Mouse (Mus musculus) adrenal gland, postnatal 36 days (tissue): ENCODE measurements at regions not wholly inside any gene's neighbourhood (a gene's known extent, or its start where the extent isn't known, plus 50 kb on each side); places are given as distances from the start of the nearest gene placed in this dataset.

Experiments
- DNase-seq, 2 experiments: peaks; one replicate each; pipeline ENCODE4 v3.0.0; 2021; ENCODE audit warnings: mixed read lengths in 1 of 2

- DNase-seq: no peak
These were observed 154.6 kb upstream of the Mvb12b start for GRCm38 (mm10) chr2:34042336-34042735.

- no peak for DNase-seq
These were observed 151.2 kb upstream of the Mvb12b start for GRCm38 (mm10) chr2:34038982-34039381.

GRCm38 (mm10) chr2:34033212-34033611 is 145.5 kb upstream of the Mvb12b start:
- DNase-seq: no peak

- no peak for DNase-seq
These were observed 143.7 kb upstream of the Mvb12b start for GRCm38 (mm10) chr2:34031421-34031820.

GRCm38 (mm10) chr2:34031001-34031412 is 143.3 kb upstream of the Mvb12b start:
- DNase-seq: peak; percentile 27 to 34

GRCm38 (mm10) chr2:34027445-34027844 is 139.7 kb upstream of the Mvb12b start:
- no peak for DNase-seq

GRCm38 (mm10) chr2:34026566-34027360 is 139.0 kb upstream of the Mvb12b start:
- no peak for DNase-seq

- peak; percentile 40 to 57 for DNase-seq
These were observed 138.1 kb upstream of the Mvb12b start for GRCm38 (mm10) chr2:34025715-34026360.

- DNase-seq: no peak
These were observed 129.4 kb upstream of the Mvb12b start for GRCm38 (mm10) chr2:34017142-34017453.

GRCm38 (mm10) chr2:34016350-34017141 is 128.8 kb upstream of the Mvb12b start:
- DNase-seq: no peak

- peak in 1 of 2 experiments; percentile 13 for DNase-seq
These were observed 127.9 kb upstream of the Mvb12b start for GRCm38 (mm10) chr2:34015640-34015995.

- no peak for DNase-seq
These were observed 127.3 kb upstream of the Mvb12b start for GRCm38 (mm10) chr2:34014868-34015639.

GRCm38 (mm10) chr2:34010166-34010565 is 122.4 kb upstream of the Mvb12b start:
- DNase-seq: no peak

GRCm38 (mm10) chr2:34007916-34008315 is 120.2 kb upstream of the Mvb12b start:
- no peak for DNase-seq

- DNase-seq: no peak
These were observed 109.4 kb upstream of the Mvb12b start for GRCm38 (mm10) chr2:33997106-33997505.

- DNase-seq: no peak
These were observed 108.6 kb upstream of the Mvb12b start for GRCm38 (mm10) chr2:33996331-33996730.

- no peak for DNase-seq
These were observed 103.6 kb upstream of the Mvb12b start for GRCm38 (mm10) chr2:33991299-33991698.

- no peak for DNase-seq
These were observed 103.0 kb upstream of the Mvb12b start for GRCm38 (mm10) chr2:33990711-33991110.

GRCm38 (mm10) chr2:33989555-33990370 is 102.0 kb upstream of the Mvb12b start:
- DNase-seq: no peak

GRCm38 (mm10) chr2:33986420-33986819 is 98.7 kb upstream of the Mvb12b start:
- peak in 1 of 2 experiments; percentile 26 for DNase-seq

GRCm38 (mm10) chr2:33985316-33985715 is 97.6 kb upstream of the Mvb12b start:
- DNase-seq: no peak
